Mouse (Mus musculus): ENCODE measurements around the gene Trp63. TPM values are rescaled to one million over a fixed set of nuclear protein-coding genes. Genes with fewer than 3 reads are reported as not detected.

Gene Trp63
- polyA plus RNA-seq, 1 experiment from 2014 or later: 5.7 TPM

DNA sequence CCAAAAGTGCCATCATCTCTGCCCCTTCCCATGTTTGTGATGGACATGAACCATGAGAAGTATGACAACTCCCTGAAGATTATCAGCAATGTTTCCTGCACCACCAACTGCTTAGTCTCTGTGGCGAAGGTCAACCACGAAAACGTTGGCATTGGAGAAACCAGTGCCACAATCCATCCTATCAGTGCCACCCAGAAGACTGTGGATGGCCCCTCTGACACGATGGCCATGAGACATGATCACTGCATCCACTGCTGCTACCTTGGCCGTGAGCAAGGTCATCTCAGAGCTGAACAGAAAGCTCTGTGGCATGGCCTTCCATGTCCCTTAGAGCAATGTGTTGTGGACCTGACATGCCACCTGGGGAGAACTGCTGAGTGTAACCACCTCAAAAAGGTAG is 43.4 kb downstream of the Trp63 start:
- H3K4me3 ChIP-seq: no peak overlapping the region
- H3K27me3 ChIP-seq (ENCODE audit: insufficient read depth, poor library complexity, severe bottlenecking): no peaks in the 10 kb centered on the region
- DNase-seq (ENCODE audit: low spot score): no peak
- 81% methylated on average over 5 of the region's 5 CpGs for WGBS
- no peak overlapping the region for H3K27ac ChIP-seq
- H3K36me3 ChIP-seq: no peaks in the 10 kb centered on the region
- H3K9me3 ChIP-seq: no peaks in the 10 kb centered on the region
- H3K4me1 ChIP-seq: no peaks in the 10 kb centered on the region

- Histone ChIP-seq H3K27ac (no peak overlapping the region), H3K27me3 (ENCODE audit: insufficient read depth, poor library complexity, severe bottlenecking) (no peaks in the 10 kb centered on the region), H3K4me1 (no peaks in the 10 kb centered on the region), H3K9me3 (no peaks in the 10 kb centered on the region), H3K4me3 (no peak overlapping the region), H3K36me3 (no peaks in the 10 kb centered on the region)
- WGBS: 60% methylated on average over 7 of the region's 7 CpGs
- no peak for DNase-seq (ENCODE audit: low spot score)
These were observed 44.5 kb downstream of the Trp63 start for GRCm38 (mm10) chr16:25727957-25728506.

DNA sequence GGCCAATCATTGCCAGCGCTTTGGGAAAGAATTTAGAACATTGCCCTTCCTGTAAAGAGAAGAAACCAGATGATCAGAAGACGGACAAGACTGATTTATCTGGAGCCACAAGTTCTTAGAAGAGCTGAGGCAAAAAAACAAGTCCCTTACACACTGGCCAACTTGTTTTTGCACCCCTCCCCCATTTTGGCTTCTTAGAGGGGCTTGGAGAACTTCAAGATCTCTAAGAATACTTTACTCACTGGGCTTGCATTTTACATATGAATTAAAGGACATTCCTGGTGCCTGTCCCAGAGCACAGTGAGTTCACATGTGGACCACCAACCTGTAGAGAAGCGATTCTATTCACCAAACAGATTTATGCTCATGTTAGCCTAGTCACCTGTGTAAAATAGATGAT is 53.3 kb downstream of the Trp63 start:
- Histone ChIP-seq H3K4me1 (no peaks in the 10 kb centered on the region), H3K9me3 (no peaks in the 10 kb centered on the region), H3K4me3 (no peak overlapping the region), H3K27ac (no peak overlapping the region), H3K27me3 (ENCODE audit: insufficient read depth, poor library complexity, severe bottlenecking) (no peaks in the 10 kb centered on the region), H3K36me3 (no peaks in the 10 kb centered on the region)
- WGBS: 75% methylated on average over 3 of the region's 3 CpGs
- DNase-seq (ENCODE audit: low spot score): no peak

DNA sequence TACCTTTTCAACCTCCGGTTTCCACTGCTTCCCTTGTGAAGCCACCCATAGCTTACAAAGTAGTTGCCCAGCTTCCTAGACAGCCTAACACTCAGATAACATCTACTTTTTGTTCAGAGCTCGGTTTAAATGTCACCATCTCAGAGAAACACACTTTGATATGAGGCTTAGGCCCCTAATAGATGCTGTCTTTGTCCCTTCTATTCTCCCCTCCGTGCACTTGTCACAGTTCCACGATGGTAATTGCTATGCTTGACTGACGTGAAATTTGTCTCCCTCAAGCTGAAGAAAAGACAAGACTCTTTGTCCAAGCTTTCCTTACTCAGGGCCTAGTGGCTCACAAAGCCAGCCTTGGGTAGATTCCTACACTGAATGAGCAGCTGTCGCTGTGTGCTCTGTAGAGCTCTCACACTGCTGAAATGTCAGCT is 54.1 kb downstream of the Trp63 start:
- Histone ChIP-seq H3K36me3 (no peaks in the 10 kb centered on the region), H3K27ac (no peak overlapping the region), H3K27me3 (ENCODE audit: insufficient read depth, poor library complexity, severe bottlenecking) (no peaks in the 10 kb centered on the region), H3K9me3 (no peaks in the 10 kb centered on the region), H3K4me1 (no peaks in the 10 kb centered on the region), H3K4me3 (no peak overlapping the region)
- 67% methylated on average over 6 of the region's 6 CpGs for WGBS
- no peak for DNase-seq (ENCODE audit: low spot score)

DNA sequence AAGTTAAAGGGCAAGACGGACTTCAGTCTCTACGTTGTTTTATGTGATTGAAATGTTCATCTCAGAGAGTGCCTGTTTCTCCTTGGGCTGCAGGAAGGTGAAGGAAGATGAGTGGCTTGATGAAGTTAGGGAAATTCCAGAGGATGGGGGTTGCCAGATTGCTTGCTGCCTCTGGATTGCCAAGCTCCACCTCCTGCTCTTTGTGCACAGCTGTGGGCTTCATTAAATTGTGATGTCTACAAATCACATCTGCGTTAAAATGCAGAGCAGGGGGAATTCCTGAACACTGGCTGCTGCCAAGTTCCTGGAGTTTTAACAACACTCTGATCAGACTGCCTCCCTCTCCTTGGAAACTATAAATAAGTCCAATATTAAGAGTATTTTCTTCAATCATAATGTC is 63.2 kb downstream of the Trp63 start:
- H3K36me3 ChIP-seq: no peaks in the 10 kb centered on the region
- no peak overlapping the region for H3K27ac ChIP-seq
- no peak overlapping the region for H3K4me3 ChIP-seq
- H3K27me3 ChIP-seq (ENCODE audit: insufficient read depth, poor library complexity, severe bottlenecking): no peaks in the 10 kb centered on the region
- peaks cover 4% of the 10 kb centered on the region; the same call in 1 of the 2 replicates for H3K4me1 ChIP-seq
- H3K9me3 ChIP-seq: no peaks in the 10 kb centered on the region
- DNase-seq (ENCODE audit: low spot score): no peak
- WGBS: 25% methylated on average over 3 of the region's 3 CpGs

DNA sequence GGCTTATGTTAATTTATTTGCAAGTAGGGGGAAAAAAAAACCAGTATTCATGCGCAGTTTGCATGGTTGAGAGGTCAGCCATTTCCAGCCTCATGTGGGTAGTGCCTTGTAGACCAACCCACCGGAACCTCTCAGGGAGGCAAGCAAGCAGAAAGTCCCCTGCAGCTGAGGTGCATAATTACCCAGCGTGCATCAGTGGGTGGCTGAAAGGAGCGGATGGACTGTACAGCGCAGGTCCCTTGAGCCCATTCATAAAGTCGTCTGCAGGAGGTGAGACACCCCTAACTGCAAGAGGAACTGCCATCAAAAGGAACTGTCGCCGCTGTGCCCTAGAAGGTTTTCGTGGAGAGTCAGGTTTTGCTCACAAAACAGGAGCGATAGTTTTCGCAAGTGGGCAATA is 68.3 kb downstream of the Trp63 start:
- DNase-seq (ENCODE audit: low spot score): no peak
- H3K4me3 ChIP-seq: no peak overlapping the region
- WGBS: 83% methylated on average over 11 of the region's 11 CpGs
- peaks cover 1% of the 10 kb centered on the region; the same call in 1 of the 2 replicates for H3K4me1 ChIP-seq
- no peaks in the 10 kb centered on the region for H3K27me3 ChIP-seq (ENCODE audit: insufficient read depth, poor library complexity, severe bottlenecking)
- H3K27ac ChIP-seq: no peak overlapping the region
- no peaks in the 10 kb centered on the region for H3K36me3 ChIP-seq
- no peaks in the 10 kb centered on the region for H3K9me3 ChIP-seq

- no peaks in the 10 kb centered on the region for H3K9me3 ChIP-seq
- H3K27me3 ChIP-seq (ENCODE audit: insufficient read depth, poor library complexity, severe bottlenecking): no peaks in the 10 kb centered on the region
- H3K4me3 ChIP-seq: no peak overlapping the region
- H3K4me1 ChIP-seq: no peaks in the 10 kb centered on the region
- no peaks in the 10 kb centered on the region for H3K36me3 ChIP-seq
- no peak overlapping the region for H3K27ac ChIP-seq
- no peak for DNase-seq (ENCODE audit: low spot score)
- WGBS: 74% methylated on average over 2 of the region's 2 CpGs
These were observed 74.5 kb downstream of the Trp63 start for GRCm38 (mm10) chr16:25758108-25758507.

- DNase-seq (ENCODE audit: low spot score): no peak
- no peaks in the 10 kb centered on the region for H3K4me1 ChIP-seq
- 81% methylated on average over 5 of the region's 5 CpGs for WGBS
These were observed 82.0 kb downstream of the Trp63 start for GRCm38 (mm10) chr16:25765549-25765948.

DNA sequence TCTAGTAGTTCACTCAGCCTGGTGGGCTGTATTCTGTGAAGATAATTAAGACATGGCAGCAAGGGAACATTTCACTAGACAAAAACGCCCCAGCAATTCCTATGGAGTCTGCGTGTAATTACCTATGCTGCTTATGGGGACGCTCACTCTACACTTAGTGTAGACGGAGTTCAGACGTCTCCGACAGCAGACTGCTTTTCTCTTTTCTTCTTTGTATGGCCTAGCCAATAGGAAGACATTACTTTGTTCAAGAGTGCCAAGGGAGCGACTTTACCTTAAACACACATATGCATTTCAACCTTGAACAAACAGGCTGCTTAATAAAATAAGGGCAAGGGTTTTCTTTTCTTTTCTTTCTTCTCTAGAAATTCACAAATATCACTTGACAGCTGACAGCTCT is 91.0 kb downstream of the Trp63 start:
- H3K4me3 ChIP-seq: no peak overlapping the region
- WGBS: 76% methylated on average over 7 of the region's 7 CpGs
- DNase-seq (ENCODE audit: low spot score): no peak

More at GRCm38 (mm10) chr16:25765549-25765948, 82.0 kb downstream of the Trp63 start:
- Histone ChIP-seq H3K27ac (no peak overlapping the region), H3K9me3 (no peaks in the 10 kb centered on the region), H3K4me3 (no peak overlapping the region), H3K36me3 (no peaks in the 10 kb centered on the region), H3K27me3 (ENCODE audit: insufficient read depth, poor library complexity, severe bottlenecking) (no peaks in the 10 kb centered on the region)

DNA sequence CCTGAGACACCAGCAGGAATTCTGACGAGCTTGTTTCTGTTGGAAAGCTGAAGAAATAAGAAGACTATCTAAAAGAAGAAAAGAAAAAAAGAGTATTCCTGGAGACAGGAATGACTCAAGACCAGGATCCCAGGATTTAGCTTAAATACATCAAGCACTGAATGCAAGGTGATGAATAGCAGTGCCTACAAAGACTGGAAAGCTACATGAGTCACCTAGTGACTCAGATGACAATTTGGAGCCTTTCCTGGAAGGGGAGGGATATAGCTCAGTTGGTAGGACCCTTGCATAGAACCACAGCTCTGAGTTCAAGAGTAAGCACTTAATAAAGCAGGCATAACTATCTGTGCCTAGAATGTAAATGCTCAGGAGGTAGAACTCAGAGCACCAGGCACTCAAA is 93.9 kb downstream of the Trp63 start:
- H3K27ac ChIP-seq: no peak overlapping the region
- WGBS: 67% methylated on average over 1 of the region's 1 CpGs
- H3K4me1 ChIP-seq: no peaks in the 10 kb centered on the region
- no peak for DNase-seq (ENCODE audit: low spot score)
- H3K36me3 ChIP-seq: no peaks in the 10 kb centered on the region
- H3K27me3 ChIP-seq (ENCODE audit: insufficient read depth, poor library complexity, severe bottlenecking): no peaks in the 10 kb centered on the region
- H3K4me3 ChIP-seq: no peak overlapping the region
- H3K9me3 ChIP-seq: no peaks in the 10 kb centered on the region

More for the DNA sequence above, 91.0 kb downstream of the Trp63 start:
- no peaks in the 10 kb centered on the region for H3K36me3 ChIP-seq
- H3K9me3 ChIP-seq: no peaks in the 10 kb centered on the region
- no peaks in the 10 kb centered on the region for H3K27me3 ChIP-seq (ENCODE audit: insufficient read depth, poor library complexity, severe bottlenecking)
- H3K4me1 ChIP-seq: no peaks in the 10 kb centered on the region
- H3K27ac ChIP-seq: no peak overlapping the region

GRCm38 (mm10) chr16:25779964-25780363 is 96.4 kb downstream of the Trp63 start:
- Histone ChIP-seq H3K4me3 (no peak overlapping the region), H3K27me3 (ENCODE audit: insufficient read depth, poor library complexity, severe bottlenecking) (no peaks in the 10 kb centered on the region), H3K36me3 (no peaks in the 10 kb centered on the region), H3K4me1 (no peaks in the 10 kb centered on the region), H3K9me3 (no peaks in the 10 kb centered on the region), H3K27ac (no peak overlapping the region)
- DNase-seq (ENCODE audit: low spot score): no peak
- WGBS: 66% methylated on average over 4 of the region's 4 CpGs

GRCm38 (mm10) chr16:25784246-25784645 is 100.7 kb downstream of the Trp63 start:
- 82% methylated on average over 2 of the region's 2 CpGs for WGBS

GRCm38 (mm10) chr16:25786457-25786856 is 102.9 kb downstream of the Trp63 start:
- H3K27me3 ChIP-seq (ENCODE audit: insufficient read depth, poor library complexity, severe bottlenecking): no peaks in the 10 kb centered on the region
- H3K27ac ChIP-seq: no peak overlapping the region
- no peak overlapping the region for H3K4me3 ChIP-seq
- H3K9me3 ChIP-seq: no peaks in the 10 kb centered on the region
- no peaks in the 10 kb centered on the region for H3K4me1 ChIP-seq
- H3K36me3 ChIP-seq: no peaks in the 10 kb centered on the region
- 67% methylated on average over 5 of the region's 5 CpGs for WGBS
- DNase-seq (ENCODE audit: low spot score): no peak

More at GRCm38 (mm10) chr16:25784246-25784645, 100.7 kb downstream of the Trp63 start:
- Histone ChIP-seq H3K4me1 (no peaks in the 10 kb centered on the region), H3K27ac (no peak overlapping the region), H3K4me3 (no peak overlapping the region), H3K36me3 (no peaks in the 10 kb centered on the region), H3K27me3 (ENCODE audit: insufficient read depth, poor library complexity, severe bottlenecking) (no peaks in the 10 kb centered on the region), H3K9me3 (no peaks in the 10 kb centered on the region)
- DNase-seq (ENCODE audit: low spot score): no peak

GRCm38 (mm10) chr16:25792640-25793266 is 109.2 kb downstream of the Trp63 start:
- Histone ChIP-seq H3K4me3 (no peak overlapping the region), H3K36me3 (no peaks in the 10 kb centered on the region)
- 74% methylated on average over 5 of the region's 5 CpGs for WGBS

More at GRCm38 (mm10) chr16:25792640-25793266, 109.2 kb downstream of the Trp63 start:
- Histone ChIP-seq H3K4me1 (no peaks in the 10 kb centered on the region), H3K9me3 (no peaks in the 10 kb centered on the region), H3K27me3 (ENCODE audit: insufficient read depth, poor library complexity, severe bottlenecking) (no peaks in the 10 kb centered on the region), H3K27ac (no peak overlapping the region)
- DNase-seq (ENCODE audit: low spot score): no peak
